Mouse (Mus musculus) embryo, embryonic 11 days (tissue): ENCODE results near the gene Taf3.

Experiments used
- DNase-seq: peaks from one replicate; pipeline ENCODE4 v3.0.0-alpha.2; 2015

The Taf3 gene

GRCm38 (mm10) chr2:10010263-10010909 is 38.0 kb downstream of the Taf3 start:
- DNase-seq, result peak; percentile 71

GRCm38 (mm10) chr2:10009671-10010254 is 38.6 kb downstream of the Taf3 start:
- DNase-seq, result no peak

GRCm38 (mm10) chr2:10008593-10008992 is 39.8 kb downstream of the Taf3 start:
- no peak for DNase-seq

DNA sequence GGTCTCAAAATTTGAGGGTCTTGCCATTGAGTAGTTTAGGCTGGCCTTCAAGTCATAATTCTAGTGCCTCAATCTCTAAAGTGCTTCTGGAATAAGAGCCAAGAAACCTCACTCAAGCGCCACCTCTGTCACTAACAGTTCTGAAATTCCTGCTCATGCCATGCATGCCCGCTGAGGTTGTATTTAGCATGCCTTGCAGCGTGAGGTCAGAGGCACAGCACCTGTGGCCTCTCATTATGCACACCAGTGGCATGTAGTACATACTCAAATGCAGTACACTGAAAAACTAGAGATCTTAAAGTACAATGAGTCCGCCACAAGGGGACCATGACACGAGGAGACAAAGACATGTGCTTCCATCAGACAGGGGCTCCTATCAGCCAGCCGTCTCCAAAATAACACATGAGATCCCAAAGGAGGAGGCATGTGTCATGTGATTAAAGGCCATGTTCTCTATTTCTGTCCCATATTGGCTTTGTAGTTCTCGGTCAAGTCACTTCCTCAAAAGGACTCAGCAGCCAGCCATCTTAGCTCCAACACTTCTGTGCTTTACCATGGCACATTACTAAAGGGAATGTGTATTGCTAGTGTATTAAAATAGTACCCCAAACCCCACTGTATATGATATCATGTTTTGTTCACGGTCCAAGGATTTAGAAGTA is 43.3 kb downstream of the Taf3 start:
- DNase-seq, result no peak

DNA sequence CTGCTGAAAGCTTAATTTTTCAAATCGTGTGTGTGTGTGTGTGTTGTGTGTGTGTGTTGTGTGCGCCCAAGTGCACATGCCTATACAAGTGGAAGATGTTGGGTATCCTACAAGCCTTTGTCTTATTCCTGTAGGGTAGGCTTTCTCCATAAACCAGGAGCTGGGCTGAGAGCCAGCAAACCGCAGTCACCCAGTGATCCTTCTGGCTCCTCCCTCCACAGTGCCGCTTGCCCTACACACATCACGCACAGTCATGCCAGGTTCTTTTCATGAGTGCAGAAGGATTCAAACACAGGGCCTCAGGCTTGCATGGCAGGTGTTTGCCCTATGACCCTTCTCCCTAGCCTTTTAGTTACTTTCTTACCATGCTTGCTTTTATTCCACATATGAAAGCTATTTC is 45.0 kb downstream of the Taf3 start:
- no peak for DNase-seq

GRCm38 (mm10) chr2:10001591-10001990 is 46.8 kb downstream of the Taf3 start:
- no peak for DNase-seq

DNA sequence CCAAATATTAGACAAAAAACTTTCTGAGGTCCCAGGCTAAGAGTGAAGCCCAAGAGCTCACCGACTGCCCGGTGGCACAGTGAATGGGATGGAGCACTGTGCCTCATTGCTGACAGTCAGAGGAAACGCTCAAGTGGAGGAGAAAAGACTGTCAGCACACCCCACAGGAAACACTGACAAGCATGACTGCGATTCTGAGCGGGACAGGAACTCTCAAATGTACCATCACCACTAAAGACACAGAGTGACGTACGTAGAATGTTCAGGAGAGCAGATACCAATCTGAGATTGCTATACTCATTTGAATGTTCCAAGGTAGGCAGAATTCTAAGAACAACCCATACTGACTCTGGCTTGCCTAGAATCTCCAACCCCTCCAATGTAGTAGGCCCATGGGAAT is 50.9 kb downstream of the Taf3 start:
- no peak for DNase-seq

- DNase-seq, result no peak
Observed at GRCm38 (mm10) chr2:9996111-9996510, 52.3 kb downstream of the Taf3 start.

DNA sequence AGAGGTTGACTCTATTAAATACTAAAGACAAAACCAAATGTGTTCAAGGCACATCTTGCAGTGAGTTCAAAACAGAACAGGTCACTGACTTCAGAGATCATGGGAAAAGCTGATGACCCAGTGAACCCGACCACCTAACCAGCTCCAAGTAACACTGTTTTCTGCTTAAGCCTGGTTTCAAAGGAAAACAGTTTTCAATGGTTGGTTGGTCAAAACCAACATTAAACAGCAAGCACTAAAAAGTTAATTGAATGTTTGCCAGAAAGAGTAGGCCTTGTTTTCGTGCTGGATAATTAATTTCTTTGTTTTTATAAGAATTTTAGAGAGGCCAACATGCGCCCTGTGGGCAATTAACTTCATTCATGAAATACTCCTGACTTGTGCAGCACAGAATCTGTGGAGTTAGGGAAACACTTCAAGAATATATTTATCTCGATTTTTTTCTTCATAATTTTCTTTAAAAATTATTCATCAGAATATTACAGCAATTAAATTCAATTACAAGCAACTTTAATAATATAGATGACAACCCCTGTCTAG is 57.6 kb downstream of the Taf3 start:
- DNase-seq, result no peak

GRCm38 (mm10) chr2:9989649-9990547 is 58.5 kb downstream of the Taf3 start:
- peak; percentile 27 for DNase-seq

DNA sequence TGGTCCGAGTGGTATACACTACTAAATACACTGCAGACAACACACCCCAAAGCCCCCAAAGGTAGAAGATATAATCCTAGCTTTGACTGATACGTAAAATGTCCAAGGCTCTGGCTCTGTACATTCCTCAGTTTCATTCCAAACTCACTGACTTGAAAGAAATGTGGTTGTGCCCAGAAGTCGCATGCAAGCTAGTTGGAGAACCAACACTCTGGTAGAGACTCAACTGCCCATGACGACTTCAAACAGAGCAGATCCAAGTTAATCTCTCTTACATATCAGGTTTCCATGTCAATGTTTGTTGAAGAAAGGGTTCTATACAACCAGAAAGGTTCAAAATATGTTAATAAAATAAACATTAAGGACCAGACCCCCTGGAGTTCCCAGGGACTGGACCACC is 60.1 kb downstream of the Taf3 start:
- no peak for DNase-seq

DNA sequence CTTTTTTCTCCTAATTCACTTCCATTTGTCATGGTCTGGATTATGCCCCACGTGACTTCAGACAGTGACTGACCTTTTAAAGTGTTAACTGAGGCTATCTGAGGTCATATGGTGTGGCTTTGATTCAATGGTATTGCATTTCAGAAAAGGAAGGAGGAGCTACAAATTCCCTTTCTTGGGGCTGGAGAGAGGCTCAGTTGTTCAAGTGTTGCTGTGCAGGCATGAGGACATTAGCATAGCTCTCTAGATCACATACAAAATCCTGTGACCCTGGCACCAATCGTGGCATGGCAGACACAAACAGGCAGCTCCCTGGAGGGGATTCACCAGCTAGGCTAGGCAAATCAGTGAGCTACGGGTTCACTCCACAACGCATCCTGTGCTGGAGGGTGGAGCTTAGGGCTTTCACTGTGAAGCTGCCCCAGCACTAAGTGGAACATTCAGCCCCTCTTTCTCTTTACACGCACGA is 62.4 kb downstream of the Taf3 start:
- DNase-seq, result peak; percentile 54

DNA sequence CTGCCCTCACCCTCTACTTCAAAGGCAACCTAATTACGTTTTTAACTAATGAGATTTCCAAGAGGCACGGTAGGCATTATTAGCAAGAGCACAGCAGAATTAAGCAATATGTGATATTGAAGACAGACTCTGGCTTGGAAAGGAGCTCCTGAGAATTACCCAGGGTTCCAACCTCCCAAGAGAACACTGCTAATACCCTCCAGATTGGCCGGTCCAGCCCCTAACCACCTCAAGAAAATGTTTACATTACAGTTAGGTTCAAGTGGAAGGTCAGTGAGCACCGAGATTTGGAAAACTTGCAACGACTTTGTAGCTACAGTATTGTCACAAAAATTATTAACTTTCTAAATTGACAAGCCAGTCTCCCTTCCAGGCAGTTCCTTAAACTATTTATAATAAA is 66.0 kb downstream of the Taf3 start:
- DNase-seq, result peak; percentile 48

- no peak for DNase-seq
Observed at GRCm38 (mm10) chr2:9971927-9972326, 76.5 kb downstream of the Taf3 start.

DNA sequence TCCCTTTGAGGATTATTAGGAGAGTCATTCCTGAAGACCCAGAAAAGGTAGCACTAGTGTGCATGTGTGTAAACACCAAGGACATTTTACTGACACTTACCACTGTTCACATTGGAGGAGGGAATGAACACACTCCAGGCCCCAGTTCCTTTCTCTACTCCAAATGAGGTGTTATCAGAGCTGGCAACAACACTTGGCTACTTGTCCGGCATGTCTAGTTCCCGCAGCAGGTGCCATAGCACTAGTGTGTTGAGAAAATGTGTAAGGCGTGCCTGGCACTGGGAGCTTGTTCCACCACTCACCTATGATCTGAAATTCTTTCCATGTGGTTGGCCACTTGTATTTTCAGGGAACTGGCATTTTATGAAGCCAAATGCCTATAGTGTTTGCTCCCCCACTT is 77.8 kb downstream of the Taf3 start:
- DNase-seq, result no peak

DNA sequence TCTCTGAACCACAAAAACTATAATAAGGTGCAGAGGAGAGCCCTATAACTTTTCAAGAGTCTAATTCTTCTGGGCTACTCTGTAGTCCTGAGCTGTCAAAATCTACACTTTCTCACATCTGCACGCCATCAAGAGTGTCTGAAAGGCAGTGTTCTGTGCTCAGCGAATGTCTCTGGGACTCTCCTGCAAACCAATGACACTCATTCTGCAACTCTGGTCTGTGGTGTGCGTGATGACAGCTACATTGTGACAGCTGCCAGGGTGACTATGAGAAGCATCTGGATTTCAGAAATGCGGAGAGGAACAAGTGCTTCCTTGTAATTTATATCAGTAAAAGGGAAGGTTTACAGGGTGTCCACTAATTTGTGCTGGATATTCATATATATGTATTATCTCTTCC is 78.2 kb downstream of the Taf3 start:
- DNase-seq, result no peak

- DNase-seq, result no peak
Observed at GRCm38 (mm10) chr2:9969734-9970133, 78.7 kb downstream of the Taf3 start.

DNA sequence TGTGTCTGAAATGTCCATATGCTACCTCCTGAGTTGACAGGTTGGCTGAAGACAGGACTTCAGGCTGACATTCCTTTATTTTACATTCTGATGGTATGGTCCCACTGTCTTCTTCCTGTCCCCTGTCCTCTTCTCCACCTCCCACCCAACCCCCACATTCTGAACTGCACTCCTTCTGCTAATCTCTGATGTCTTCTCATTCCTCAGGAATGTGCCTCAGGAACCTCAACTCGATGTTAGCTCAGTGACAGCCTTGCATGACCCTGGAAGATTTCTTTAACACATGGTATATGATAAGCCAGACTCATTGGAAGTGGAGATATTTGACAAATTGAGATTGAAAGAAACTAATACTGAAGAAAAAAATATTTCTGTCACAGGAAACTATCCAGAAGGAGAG is 81.8 kb downstream of the Taf3 start:
- DNase-seq, result no peak

DNA sequence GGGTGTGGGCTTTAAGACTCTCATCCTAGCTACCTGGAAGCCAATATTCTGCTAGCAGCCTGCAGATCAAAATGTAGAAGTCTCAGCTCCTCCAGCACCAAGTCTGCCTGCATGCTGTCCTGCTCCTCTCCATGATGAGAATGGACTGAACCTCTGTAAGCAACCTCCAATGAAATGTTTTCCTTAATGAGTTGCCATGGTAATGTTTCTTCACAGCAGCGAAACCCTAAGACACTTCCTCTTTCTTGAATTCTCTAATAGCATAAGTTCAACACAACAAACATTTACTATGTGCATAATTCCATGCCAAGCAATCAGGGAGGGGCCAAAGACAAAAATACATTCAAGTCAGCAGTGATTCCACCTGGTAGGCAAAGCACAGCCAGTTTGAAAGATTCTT is 82.8 kb downstream of the Taf3 start:
- DNase-seq, result no peak

DNA sequence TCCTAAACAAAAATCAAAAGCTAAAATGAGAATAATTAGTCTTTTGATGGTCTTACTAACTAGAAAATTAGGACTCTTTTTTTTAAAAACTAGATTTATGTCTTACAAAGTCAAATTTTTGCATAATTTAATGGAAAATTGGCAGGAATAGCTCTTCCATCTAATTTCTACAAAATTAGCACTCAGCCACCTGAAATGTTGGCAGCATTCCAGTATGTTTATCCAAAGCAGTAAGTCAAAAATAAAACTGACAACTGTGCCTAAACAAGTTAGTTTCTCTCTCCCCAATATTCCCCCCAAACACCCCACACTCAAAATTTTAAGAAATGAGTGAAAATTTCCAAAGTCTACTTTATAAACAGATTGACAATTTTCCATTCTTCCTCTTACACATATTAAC is 85.5 kb downstream of the Taf3 start:
- no peak for DNase-seq

- no peak for DNase-seq
Observed at GRCm38 (mm10) chr2:9961708-9962107, 86.7 kb downstream of the Taf3 start.

DNA sequence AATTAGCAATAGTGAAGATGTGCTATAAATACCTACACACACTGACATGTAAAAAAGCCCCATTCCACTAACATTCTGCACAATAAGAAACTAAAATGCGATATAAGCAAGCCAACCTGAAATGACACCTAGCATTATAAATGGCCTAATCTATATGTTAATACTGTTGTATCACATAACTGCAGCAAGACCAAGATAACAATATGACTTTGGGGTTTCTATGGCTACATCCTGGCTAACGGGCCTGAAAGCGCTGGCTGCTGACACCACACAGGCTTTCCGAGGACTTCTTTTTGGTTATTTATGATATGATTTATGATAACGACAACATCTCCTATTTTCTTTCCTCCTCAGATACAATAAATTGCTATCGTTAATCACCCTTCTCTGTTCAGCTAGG is 90.4 kb downstream of the Taf3 start:
- no peak for DNase-seq

GRCm38 (mm10) chr2:9956546-9956945 is 91.8 kb downstream of the Taf3 start:
- no peak for DNase-seq
